In genomic region chr3:101690222-101690621, GRCm38 (mm10) we compare ENCODE assay signal across 13 mouse cellular contexts.
A peak's percentile ranks its signal among the peaks of the same experiment; 100 is the strongest.
DNase-seq lines count a peak whose midpoint lies in the region.
"Had no signal": no experiment of that assay in that cellular context is flagged by ENCODE, and none has a peak within 500 bp of the region (broad histone marks: within the 10 kb centered on the region; RNA-seq: fewer than 3 reads in every experiment).

No protein-coding gene starts in this region.

- peak; percentile 10 for DNase-seq in layer of hippocampus, adult 11-12 months (ENCODE audit: low spot score)
- DNase-seq in layer of hippocampus, adult 9-10 months (ENCODE audit: low spot score), result no peak
- DNase-seq in cerebellum, adult 9-10 months, result peak; percentile 100
- peak; percentile 29 for DNase-seq in layer of hippocampus, adult 9-11 months
- no peak for DNase-seq in kidney, postnatal 4 days
- DNase-seq in urinary bladder, postnatal 36 days (ENCODE audit: low spot score in 2 of 2), result no peak
- no peak for DNase-seq in kidney, adult 18-20 months
- DNase-seq: adrenal gland, postnatal 14 days; embryo, embryonic 11 days; heart, postnatal 14 days; kidney, postnatal 10 days; lung, embryonic 14.5 days; right cerebral cortex, postnatal 4 days had no signal

Comparison
In these comparisons a context has a peak if more than half of its experiments do, and no peak if none do; other contexts are left out.
1. DNase-seq: peak in layer of hippocampus, adult 11-12 months (single experiment), cerebellum, adult 9-10 months (single experiment) and layer of hippocampus, adult 9-11 months (single experiment); none in layer of hippocampus, adult 9-10 months (single experiment), kidney, postnatal 4 days (0 of 2), urinary bladder, postnatal 36 days (0 of 2) and kidney, adult 18-20 months (single experiment).